Mouse (Mus musculus): ENCODE data around the gene Csrnp1. TPM values are rescaled to one million over a fixed set of nuclear protein-coding genes. Genes with fewer than 3 reads are reported as not detected.

The Csrnp1 gene
- polyA plus RNA-seq, 1 experiment from 2014 or later = 2.7 TPM

- Histone ChIP-seq H3K27ac (no peak overlapping the region), H3K4me3 (no peak overlapping the region), H3K9me3 (no peaks in the 10 kb centered on the region), H3K4me1 (peaks cover 17% of the 10 kb centered on the region), H3K36me3 (peaks cover 28% of the 10 kb centered on the region), H3K9ac (no peak overlapping the region), H3K4me2 (replicated peaks) (no peak overlapping the region), H3K27me3 (replicated peaks) (no peaks in the 10 kb centered on the region)
- ATAC-seq (ENCODE audit: low FRiP score, low read depth) = no peak
- WGBS = 94% methylated on average over 6 of the region's 6 CpGs
Measured at GRCm38 (mm10) chr9:119933675-119934074, 50.8 kb downstream of the Csrnp1 start.

DNA sequence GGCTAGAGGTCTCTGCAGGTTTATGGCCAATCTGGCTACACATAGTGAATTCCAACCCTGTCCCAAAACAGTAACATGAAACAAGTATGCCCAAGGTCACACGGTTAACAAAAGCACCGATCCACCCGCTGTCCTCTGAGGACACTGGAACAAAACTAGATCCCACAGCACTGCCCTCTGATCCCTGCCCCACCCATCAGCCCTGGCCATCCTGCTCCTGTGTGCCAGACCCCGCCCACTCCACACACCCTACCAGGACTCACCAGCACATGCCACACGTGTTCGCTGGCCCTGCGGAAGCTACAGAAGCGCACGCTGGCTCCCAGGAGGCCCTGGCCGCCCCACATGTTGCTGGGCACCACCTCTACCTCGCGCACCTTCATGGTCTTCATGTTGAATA, 52.1 kb downstream of the Csrnp1 start:
- H3K27ac ChIP-seq = no peak overlapping the region
- H3K4me3 ChIP-seq = no peak overlapping the region
- H3K4me1 ChIP-seq = peaks cover 10% of the 10 kb centered on the region
- H3K9me3 ChIP-seq = no peaks in the 10 kb centered on the region
- 93% methylated on average over 12 of the region's 12 CpGs for WGBS
- no peak overlapping the region for H3K9ac ChIP-seq
- H3K36me3 ChIP-seq = peaks cover 39% of the 10 kb centered on the region
- H3K27me3 ChIP-seq (replicated peaks) = no peaks in the 10 kb centered on the region
- H3K4me2 ChIP-seq (replicated peaks) = no peak overlapping the region
- ATAC-seq (ENCODE audit: low FRiP score, low read depth) = no peak

GRCm38 (mm10) chr9:119926497-119926896, 58.0 kb downstream of the Csrnp1 start:
- Histone ChIP-seq H3K4me3 (no peak overlapping the region), H3K4me2 (replicated peaks) (no peak overlapping the region), H3K36me3 (peaks cover 82% of the 10 kb centered on the region), H3K27ac (no peak overlapping the region), H3K9ac (no peak overlapping the region), H3K4me1 (no peaks in the 10 kb centered on the region), H3K27me3 (replicated peaks) (no peaks in the 10 kb centered on the region), H3K9me3 (no peaks in the 10 kb centered on the region)
- 92% methylated on average over 5 of the region's 5 CpGs for WGBS
- ATAC-seq (ENCODE audit: low FRiP score, low read depth) = no peak

DNA sequence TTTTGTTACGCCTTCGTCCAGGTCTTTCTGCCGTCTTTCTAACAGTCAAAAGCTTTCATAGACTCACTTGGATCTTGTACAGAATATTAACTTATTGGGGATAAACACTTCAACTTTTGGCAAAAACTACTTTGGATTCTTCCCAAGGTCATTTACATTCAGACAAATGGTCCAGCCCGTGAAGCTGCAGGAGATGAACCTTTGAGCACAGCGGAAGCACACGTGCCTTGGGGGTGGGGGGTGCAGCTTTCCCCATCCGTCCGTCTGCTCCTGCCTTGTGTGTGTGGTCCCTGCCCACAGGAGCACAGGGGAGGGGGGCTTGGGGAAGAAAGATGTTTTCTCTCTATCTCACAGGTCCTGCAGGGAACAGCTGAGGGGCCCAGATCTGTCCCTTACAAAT, 58.7 kb downstream of the Csrnp1 start:
- H3K4me2 ChIP-seq (replicated peaks) = no peak overlapping the region
- peaks cover 79% of the 10 kb centered on the region for H3K36me3 ChIP-seq
- no peaks in the 10 kb centered on the region for H3K27me3 ChIP-seq (replicated peaks)
- no peak for ATAC-seq (ENCODE audit: low FRiP score, low read depth)
- no peaks in the 10 kb centered on the region for H3K4me1 ChIP-seq
- no peak overlapping the region for H3K4me3 ChIP-seq
- H3K9me3 ChIP-seq = no peaks in the 10 kb centered on the region
- no peak overlapping the region for H3K9ac ChIP-seq
- H3K27ac ChIP-seq = no peak overlapping the region
- 87% methylated on average over 8 of the region's 8 CpGs for whole genome bisulfite sequencing

DNA sequence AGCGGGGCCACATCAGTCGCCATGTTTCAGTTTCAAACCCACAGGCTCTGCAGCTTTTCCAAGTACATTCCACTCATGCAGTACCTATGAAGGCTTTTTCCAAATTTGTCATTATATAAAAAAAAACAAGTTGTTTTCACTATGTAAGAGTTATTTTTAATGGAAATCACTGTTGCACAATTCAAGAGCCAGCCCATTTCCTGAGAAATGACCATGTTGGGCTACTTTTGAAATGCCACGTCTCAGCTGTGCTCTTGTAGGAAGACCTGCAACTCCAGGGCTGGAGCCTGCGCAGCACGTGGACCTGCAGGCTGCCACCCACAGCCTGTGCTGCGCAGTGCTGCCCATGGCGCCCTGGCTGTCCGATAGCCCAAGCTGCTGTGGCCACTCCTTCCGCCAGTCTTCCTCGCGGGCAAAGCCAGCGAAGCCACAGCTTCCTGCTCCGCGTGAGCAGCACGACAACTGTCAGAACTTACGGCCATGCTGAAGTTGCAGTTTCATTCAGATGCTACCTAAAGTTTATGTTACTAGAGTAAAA, 59.3 kb downstream of the Csrnp1 start:
- Histone ChIP-seq H3K4me3 (no peak overlapping the region), H3K27ac (no peak overlapping the region), H3K4me1 (no peaks in the 10 kb centered on the region), H3K27me3 (replicated peaks) (no peaks in the 10 kb centered on the region), H3K9ac (no peak overlapping the region), H3K36me3 (peaks cover 80% of the 10 kb centered on the region), H3K4me2 (replicated peaks) (no peak overlapping the region), H3K9me3 (no peaks in the 10 kb centered on the region)
- ATAC-seq (ENCODE audit: low FRiP score, low read depth) = no peak
- 95% methylated on average over 16 of the region's 16 CpGs for WGBS

DNA sequence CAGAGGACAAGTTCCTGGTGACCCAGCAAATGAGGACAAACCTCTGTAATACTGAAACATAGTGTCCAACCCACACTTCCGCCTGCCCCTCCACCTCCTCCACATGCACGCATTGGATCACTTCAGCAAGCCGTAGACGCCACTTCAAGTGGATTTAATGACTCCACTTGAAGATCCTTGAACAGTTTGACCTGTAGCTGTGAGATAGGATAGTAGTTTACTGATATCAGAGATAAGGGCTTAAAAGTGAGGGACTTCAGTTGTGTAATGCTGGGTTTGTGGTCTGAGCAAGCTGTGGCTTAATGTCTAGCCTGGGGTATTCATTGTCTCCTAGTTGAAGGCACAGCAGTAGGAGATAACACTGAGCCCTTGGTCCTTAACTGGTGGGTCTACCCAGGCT, 61.0 kb downstream of the Csrnp1 start:
- H3K27ac ChIP-seq = no peak overlapping the region
- ATAC-seq (ENCODE audit: low FRiP score, low read depth) = no peak
- H3K4me1 ChIP-seq = no peaks in the 10 kb centered on the region
- H3K4me3 ChIP-seq = no peak overlapping the region
- 94% methylated on average over 4 of the region's 4 CpGs for WGBS
- H3K36me3 ChIP-seq = peaks cover 80% of the 10 kb centered on the region
- no peaks in the 10 kb centered on the region for H3K9me3 ChIP-seq
- H3K4me2 ChIP-seq (replicated peaks) = no peak overlapping the region
- no peak overlapping the region for H3K9ac ChIP-seq
- H3K27me3 ChIP-seq (replicated peaks) = no peaks in the 10 kb centered on the region

Other genes with a start within 250 kb of the Csrnp1 start
- 0.09 and 0.14 TPM in 2 replicates for gene Scn11a, start 159.2 kb downstream of the Csrnp1 start, polyA plus RNA-seq (2016; fragmentation: Nextera tagmentation; extraction: Ambion mirVana)
- gene Wdr48, start 89.8 kb downstream of the Csrnp1 start, polyA plus RNA-seq (2016; fragmentation: Nextera tagmentation; extraction: Ambion mirVana) = 63.1 and 67.7 TPM in 2 replicates
- gene Gorasp1, start 47.1 kb downstream of the Csrnp1 start, polyA plus RNA-seq (2016; fragmentation: Nextera tagmentation; extraction: Ambion mirVana) = 22.6 and 23.8 TPM in 2 replicates
- 0.28 and 0.38 TPM in 2 replicates for gene Ttc21a, start 47.1 kb downstream of the Csrnp1 start, polyA plus RNA-seq (2016; fragmentation: Nextera tagmentation; extraction: Ambion mirVana)
- gene Xirp1, start 38.9 kb upstream of the Csrnp1 start, polyA plus RNA-seq (2016; fragmentation: Nextera tagmentation; extraction: Ambion mirVana) = 0.25 and 0.49 TPM in 2 replicates
- 7.4 and 7.8 TPM in 2 replicates for gene Cx3cr1, start 85.2 kb upstream of the Csrnp1 start, polyA plus RNA-seq (2016; fragmentation: Nextera tagmentation; extraction: Ambion mirVana)
- gene Ccr8, start 107.5 kb upstream of the Csrnp1 start, polyA plus RNA-seq (2016; fragmentation: Nextera tagmentation; extraction: Ambion mirVana) = not detected in 2 replicates
- gene Slc25a38, start 125.7 kb upstream of the Csrnp1 start, polyA plus RNA-seq (2016; fragmentation: Nextera tagmentation; extraction: Ambion mirVana) = 38.2 and 38.6 TPM in 2 replicates
- 867 and 933 TPM in 2 replicates for gene Rpsa, start 143.0 kb upstream of the Csrnp1 start, polyA plus RNA-seq (2016; fragmentation: Nextera tagmentation; extraction: Ambion mirVana)
- 0.08 and 0.17 TPM in 2 replicates for gene Mobp, start 165.0 kb upstream of the Csrnp1 start, polyA plus RNA-seq (2016; fragmentation: Nextera tagmentation; extraction: Ambion mirVana)